Mouse (Mus musculus) kidney, postnatal 25 days (tissue): Measurements from ENCODE around the gene Olfm3.

Experiments used
- DNase-seq, 2 experiments: peaks; one replicate each; pipeline ENCODE4 v3.0.0; 2021; ENCODE audit warnings: mixed read lengths in 2 of 2

Olfm3 gene

GRCm38 (mm10) chr3:115081371-115081770 lies 177.5 kb downstream of the Olfm3 start:
- no peak for DNase-seq

DNA sequence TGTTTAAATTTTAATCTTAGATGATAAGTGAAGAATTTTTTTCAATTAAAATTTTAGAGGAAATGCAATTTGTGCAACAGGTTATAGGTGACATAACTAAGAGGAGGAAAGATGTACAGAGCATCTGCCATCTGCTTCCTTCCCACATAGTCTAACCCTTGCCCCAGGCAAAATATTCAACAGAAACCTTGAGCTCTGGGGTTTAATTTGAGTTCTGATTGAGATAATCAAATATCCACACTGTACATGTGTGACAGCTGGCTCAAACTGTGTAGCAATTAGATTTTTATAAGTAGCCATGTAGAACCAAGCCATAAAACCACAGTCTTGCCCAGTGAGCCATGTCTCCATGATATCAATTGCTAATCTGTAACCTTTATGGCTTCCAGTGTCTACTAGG lies 179.1 kb downstream of the Olfm3 start:
- DNase-seq: no peak

- DNase-seq: no peak
Observed at GRCm38 (mm10) chr3:115088281-115088680, 184.4 kb downstream of the Olfm3 start.

DNA sequence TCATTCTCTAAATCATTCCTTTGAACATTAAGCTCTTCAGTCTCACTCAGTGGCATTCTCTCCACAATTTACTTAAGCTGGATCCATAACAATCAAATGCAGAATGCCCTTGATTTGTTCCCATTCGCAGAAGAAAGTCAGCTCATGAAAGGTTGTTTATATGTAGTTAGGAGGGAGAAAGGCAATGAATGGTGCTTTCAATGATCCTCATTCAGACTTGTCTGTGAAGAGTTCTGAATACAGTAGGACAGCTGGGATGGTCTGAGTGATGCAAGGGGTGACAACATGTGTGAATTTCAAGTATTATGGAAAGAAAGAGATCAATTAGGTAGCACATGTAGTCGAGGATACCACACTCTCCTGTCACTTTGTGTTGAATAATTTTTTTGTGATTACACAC lies 186.8 kb downstream of the Olfm3 start:
- no peak for DNase-seq

DNA sequence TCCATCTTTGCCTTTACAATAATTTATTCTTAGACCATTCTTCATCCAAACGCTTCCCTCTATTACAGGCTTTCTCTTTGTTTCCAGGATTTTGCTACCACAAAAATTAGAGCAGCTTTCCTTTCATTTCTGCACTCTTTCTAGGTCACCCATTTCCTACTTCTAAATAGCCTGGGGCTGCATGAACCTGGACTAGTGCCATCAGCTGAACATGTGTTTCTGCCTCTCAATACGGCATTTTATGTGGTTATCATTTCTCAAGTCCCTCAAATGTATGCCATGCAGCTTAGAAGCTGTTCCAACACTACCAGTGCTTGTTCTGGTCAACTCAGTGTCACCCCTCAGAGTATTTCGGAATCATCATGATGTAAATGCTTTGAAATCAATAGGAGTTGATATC lies 191.6 kb downstream of the Olfm3 start:
- DNase-seq: no peak

DNA sequence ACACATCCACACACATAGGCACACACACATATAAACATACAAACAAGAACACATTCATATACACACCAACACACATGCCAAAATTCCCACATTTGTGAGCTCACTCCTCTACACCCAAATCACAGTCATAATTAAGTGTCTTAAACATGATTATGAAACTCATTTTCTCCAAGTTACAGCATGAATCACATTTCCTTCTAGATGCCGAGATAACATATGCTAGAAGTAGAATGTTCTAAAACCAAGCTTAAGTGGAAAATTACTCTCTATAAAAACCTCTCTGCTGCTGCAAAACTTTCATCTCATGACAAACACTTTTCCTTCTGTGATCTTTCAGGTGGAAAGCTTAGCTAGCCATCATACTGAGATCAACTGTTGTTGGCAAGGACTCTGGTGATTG lies 195.7 kb downstream of the Olfm3 start:
- no peak for DNase-seq

DNA sequence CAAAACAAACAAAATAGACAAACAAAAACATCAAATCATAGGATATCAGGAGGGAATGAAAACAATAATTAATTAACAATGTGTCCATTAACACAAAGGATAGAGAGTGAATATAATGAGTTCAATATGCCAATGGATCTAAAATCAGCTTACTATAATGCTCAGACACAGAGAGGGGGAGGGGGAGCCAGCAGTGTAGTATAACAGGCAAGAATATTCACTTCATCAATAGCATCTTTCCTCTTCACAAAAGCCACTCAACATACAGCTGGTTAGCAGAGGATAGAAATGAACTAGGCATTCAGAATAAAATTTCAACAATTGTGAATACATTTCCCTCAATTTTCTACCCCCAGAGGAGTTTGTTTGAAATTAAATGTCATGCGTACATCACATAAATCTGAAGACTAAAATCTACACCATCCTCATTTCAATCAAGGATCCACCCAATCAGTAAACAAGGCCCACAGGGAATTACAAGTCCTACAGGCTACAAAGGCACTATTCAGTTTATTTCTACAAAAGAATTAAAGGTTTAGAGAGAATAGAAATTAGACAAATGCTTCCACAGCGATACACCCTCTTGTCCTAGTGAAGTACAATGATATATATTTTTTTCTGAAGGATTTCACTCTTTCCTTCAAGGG lies 200.4 kb downstream of the Olfm3 start:
- no peak for DNase-seq

DNA sequence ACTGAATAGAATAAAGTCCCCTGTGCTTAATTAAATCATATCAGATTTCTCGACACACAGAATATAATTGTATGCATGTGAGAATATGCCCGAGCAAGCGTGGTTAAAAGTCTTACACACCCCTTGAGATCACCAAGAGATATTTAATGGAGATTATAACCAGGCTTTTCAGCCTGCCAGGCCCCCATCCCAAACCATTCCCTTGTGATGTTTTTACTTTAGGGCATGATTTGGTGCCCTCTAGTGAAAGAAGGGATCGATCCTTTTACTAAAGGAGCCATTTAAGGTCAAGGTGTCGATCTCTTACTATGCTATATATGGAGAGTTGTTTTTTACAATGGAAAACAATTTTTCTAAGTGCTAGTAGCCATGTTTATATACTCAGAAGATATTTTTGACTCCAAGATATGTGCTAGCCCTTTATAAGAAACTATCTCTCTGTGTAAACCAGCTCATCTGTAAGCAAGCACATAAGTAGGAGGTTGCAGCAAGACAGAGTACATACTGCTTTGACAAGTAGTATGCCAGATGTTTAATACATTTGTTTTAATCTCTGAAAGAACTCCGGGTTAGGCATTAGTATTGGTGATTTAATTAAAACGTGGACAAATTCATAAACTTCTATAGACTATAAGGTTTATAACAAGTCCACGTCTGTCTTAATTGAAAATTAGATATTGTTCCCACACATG lies 201.1 kb downstream of the Olfm3 start:
- no peak for DNase-seq

DNA sequence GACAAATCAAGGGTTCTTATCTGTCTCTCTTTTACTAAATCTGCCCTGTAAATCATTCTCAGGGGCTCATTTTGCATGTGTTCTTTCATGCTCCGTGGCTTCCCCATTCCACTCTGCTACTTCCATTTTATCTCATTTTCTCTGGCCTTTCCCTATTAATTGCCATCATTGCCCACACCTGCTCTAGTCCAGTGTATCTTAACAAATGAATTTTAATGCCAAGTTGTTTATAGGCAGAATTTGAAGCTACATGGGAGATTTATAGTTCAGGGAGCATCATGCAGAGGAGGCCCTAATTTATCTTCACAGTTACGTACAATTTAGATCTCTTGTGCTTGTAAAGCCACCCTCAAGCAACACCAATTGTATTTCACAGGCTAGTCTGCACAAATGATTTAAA lies 241.8 kb downstream of the Olfm3 start:
- no peak for DNase-seq

DNA sequence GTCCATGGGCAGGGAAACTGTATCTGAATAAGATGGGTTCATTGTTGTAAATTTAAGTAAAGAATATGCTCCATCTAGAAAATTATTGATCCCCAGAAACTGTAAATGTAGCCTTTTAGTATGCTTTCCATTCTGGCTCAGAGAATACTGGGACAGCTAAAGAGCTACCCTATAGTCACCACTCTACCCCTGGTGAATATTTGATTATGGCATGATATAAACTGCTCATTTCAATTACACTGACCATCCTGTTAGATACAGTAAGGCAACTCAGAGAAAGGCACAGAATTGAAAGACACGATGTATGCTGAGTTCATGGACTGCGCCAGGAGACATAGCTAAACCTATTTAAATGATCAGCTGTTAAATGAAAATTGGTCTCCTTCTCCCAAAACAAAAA lies 242.4 kb downstream of the Olfm3 start:
- DNase-seq: no peak

GRCm38 (mm10) chr3:115158903-115159473 lies 255.1 kb downstream of the Olfm3 start:
- no peak for DNase-seq

DNA sequence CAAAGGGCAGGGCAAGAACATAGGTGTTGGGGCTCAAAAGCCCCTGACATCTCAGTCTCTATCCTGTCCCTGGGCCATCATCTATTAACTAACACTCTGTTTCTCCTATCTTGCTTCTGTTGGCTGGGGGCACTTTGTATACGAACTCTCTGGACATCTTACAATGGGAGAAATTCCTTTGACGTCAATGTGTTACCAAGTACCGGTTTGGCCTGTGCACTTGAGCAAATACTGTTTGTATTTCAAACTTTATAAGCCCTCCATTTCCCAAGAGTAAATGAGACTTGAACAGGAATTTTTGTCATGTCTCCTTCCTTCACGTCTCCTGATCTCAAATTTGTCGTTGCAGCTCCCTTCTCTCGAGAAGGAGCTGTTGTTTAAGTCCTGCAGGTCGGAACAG lies 270.7 kb downstream of the Olfm3 start:
- DNase-seq: no peak
